Mouse (Mus musculus) testis, adult 2 months (tissue): ENCODE results near the gene Farp1. TPM values are rescaled to one million over a fixed set of nuclear protein-coding genes. Genes with fewer than 3 reads are reported as not detected.

Experiments
- H3K27ac ChIP-seq: fragments of 200-500 bp; 2 replicates; pipeline ENCODE4 v1.5.1; 2012; ENCODE audit warnings: low read depth, low read length; ENCODE audit not compliant: control insufficient read depth, insufficient read depth
- H3K27me3 ChIP-seq: fragments of 200-500 bp; 2 replicates; pipeline ENCODE4 v1.6.1; 2012; ENCODE audit warnings: mild to moderate bottlenecking, low read length, moderate library complexity; ENCODE audit not compliant: control insufficient read depth, insufficient read depth
- H3K36me3 ChIP-seq: fragments of 200-500 bp; 2 replicates; pipeline ENCODE4 v1.6.1; 2012; ENCODE audit warnings: mild to moderate bottlenecking, low read length; ENCODE audit not compliant: control insufficient read depth, insufficient read depth
- H3K4me1 ChIP-seq: fragments of 200-500 bp; 2 replicates; pipeline ENCODE4 v1.6.1; 2012; ENCODE audit warnings: low read length; ENCODE audit not compliant: control insufficient read depth, insufficient read depth
- H3K4me3 ChIP-seq: fragments of 200-500 bp; 2 replicates; pipeline ENCODE4 v1.5.1; 2012; ENCODE audit warnings: low read depth, mild to moderate bottlenecking, low read length, moderate library complexity, mixed read lengths; ENCODE audit not compliant: control insufficient read depth
- CTCF ChIP-seq: fragments of 200-500 bp; IDR thresholded peaks from 2 replicates; pipeline ENCODE4 v1.5.1; 2012; ENCODE audit warnings: low read depth, mild to moderate bottlenecking, inconsistent platforms, low read length, moderate library complexity; ENCODE audit not compliant: control insufficient read depth, insufficient read depth, insufficient replicate concordance
- POLR2A ChIP-seq: fragments of 200-500 bp; IDR thresholded peaks from 2 replicates; pipeline ENCODE4 v1.6.1; 2012; ENCODE audit warnings: low read depth, mild to moderate bottlenecking, inconsistent platforms, low read length, moderate library complexity; ENCODE audit not compliant: control insufficient read depth
- polyA plus RNA-seq: library from polyadenylated mRNA; depleted of rRNA; stranded (reverse); fragments of >200 nt; gene quantifications from 2 replicates; pipeline ENCODE4 v1.2.3, GENCODE M21; 2012

The Farp1 gene
- polyA plus RNA-seq, 1 experiment: 1.4 TPM

- no peak overlapping the region for H3K27ac ChIP-seq
Observed at GRCm38 (mm10) chr14:121022403-121022802, 12.6 kb upstream of the Farp1 start.

DNA sequence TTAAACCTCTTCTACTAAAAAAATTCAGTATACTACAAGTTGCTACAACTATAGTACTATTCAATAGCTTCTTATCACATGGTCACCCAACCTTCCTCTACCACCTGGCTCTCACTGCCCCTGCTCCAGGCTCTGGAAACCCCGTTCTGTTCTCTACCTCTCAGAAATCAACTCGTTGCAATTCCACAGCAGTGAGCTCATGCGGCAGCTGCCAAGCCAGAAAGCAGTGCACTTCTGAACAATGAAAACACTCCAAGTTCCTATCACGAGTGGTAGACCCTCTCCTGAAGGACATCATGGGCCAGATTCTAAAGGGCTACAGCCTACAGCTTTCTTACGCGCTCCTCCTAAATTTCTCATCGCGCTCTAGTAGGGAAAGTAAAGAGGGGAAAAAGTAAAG, 9.6 kb upstream of the Farp1 start:
- Histone ChIP-seq H3K4me1 (no peaks in the 10 kb centered on the region), H3K27ac (no peak overlapping the region), H3K4me3 (no peak overlapping the region), H3K36me3 (no peaks in the 10 kb centered on the region), H3K27me3 (no peaks in the 10 kb centered on the region)
- no peak for TF ChIP-seq CTCF
- no peak for TF ChIP-seq POLR2A

More at GRCm38 (mm10) chr14:121022403-121022802, 12.6 kb upstream of the Farp1 start:
- H3K36me3 ChIP-seq: no peaks in the 10 kb centered on the region
- H3K27me3 ChIP-seq: no peaks in the 10 kb centered on the region
- no peaks in the 10 kb centered on the region for H3K4me1 ChIP-seq
- no peak for TF ChIP-seq POLR2A
- no peak for TF ChIP-seq CTCF
- no peak overlapping the region for H3K4me3 ChIP-seq

- Histone ChIP-seq H3K4me3 (no peak overlapping the region), H3K27me3 (peaks cover 2% of the 10 kb centered on the region), H3K4me1 (peaks cover 9% of the 10 kb centered on the region), H3K36me3 (no peaks in the 10 kb centered on the region), H3K27ac (no peak overlapping the region)
- no peak for TF ChIP-seq POLR2A
- no peak for TF ChIP-seq CTCF
Observed at GRCm38 (mm10) chr14:121031396-121031795, 3.6 kb upstream of the Farp1 start.

GRCm38 (mm10) chr14:121034525-121034924, 475 bp upstream of the Farp1 start:
- peaks cover 6% of the 10 kb centered on the region for H3K27me3 ChIP-seq
- no peak overlapping the region for H3K4me3 ChIP-seq
- no peaks in the 10 kb centered on the region for H3K36me3 ChIP-seq
- H3K4me1 ChIP-seq: peaks cover 13% of the 10 kb centered on the region
- no peak for TF ChIP-seq POLR2A
- no peak for TF ChIP-seq CTCF
- H3K27ac ChIP-seq: no peak overlapping the region

DNA sequence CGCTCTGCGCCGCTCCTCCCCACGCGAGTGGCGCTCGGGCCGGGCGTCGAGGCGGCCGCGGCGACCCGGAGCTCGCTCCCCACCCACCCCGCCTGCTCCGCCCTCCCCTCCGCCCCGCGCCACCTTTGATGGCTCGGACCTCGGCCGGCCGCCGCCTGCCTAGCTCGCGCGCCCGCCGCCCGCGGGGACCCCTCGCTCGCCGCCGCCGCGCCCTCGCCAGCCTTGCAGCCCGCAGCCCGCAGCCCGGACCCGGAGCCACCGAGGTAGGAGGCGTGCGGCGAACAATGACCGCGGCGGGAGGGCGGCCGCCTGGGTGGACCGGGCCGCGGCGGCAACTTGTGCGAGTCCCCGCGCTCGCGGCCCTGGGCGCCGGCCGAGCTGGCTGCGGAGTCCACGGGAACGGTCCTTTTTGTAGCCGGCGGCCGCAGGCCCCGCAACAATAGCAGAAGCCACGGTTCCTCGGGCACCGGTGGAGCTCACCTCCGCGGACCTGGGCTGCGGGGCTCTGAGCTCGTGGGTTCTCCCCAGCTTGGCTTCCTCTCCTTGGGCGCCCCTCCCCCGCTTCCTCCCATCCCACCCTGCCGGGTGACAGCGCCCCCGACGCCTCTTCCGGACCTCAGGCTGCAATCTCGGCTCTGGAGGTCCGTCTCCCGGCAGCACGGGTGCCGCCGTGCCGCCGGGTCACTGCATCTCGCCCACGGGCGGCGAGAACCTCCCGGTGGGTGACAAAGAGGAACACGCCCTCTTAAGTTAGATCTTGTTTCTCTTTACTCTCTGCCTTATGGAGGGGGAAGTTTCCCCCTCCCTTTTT, 868 bp downstream of the Farp1 start:
- peak overlapping the region; percentile 79 for H3K4me3 ChIP-seq
- TF ChIP-seq POLR2A (no peak), CTCF (no peak)
- peaks cover 13% of the 10 kb centered on the region for H3K4me1 ChIP-seq
- no peaks in the 10 kb centered on the region for H3K36me3 ChIP-seq
- no peak overlapping the region for H3K27ac ChIP-seq
- peaks cover 6% of the 10 kb centered on the region for H3K27me3 ChIP-seq

- Histone ChIP-seq H3K27ac (no peak overlapping the region), H3K36me3 (no peaks in the 10 kb centered on the region), H3K4me1 (peaks cover 13% of the 10 kb centered on the region), H3K27me3 (peaks cover 6% of the 10 kb centered on the region), H3K4me3 (peak overlapping the region; percentile 18)
- no peak for TF ChIP-seq POLR2A
- no peak for TF ChIP-seq CTCF
Observed at GRCm38 (mm10) chr14:121036612-121037221, 1.7 kb downstream of the Farp1 start.

DNA sequence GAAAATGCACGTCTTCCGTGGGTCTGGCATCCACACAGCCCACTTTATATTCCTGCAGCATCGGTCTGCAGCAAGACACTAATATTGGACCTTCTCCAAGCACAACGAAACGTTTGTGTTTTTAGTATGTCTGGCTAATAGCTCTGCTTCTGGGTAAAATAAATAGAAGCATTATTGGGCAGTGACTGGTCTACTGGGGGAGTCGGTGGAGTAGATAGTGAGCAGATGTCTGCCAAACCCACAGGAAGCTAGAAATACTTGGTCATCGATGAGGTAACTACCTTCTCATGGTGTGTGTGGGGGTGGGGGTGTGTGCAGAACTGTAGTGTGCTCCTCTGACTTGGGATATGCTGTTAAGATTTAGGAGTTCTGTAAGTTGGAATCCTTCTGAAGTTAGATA, 2.3 kb downstream of the Farp1 start:
- no peaks in the 10 kb centered on the region for H3K36me3 ChIP-seq
- no peak overlapping the region for H3K27ac ChIP-seq
- TF ChIP-seq CTCF (no peak), POLR2A (no peak)
- H3K27me3 ChIP-seq: peaks cover 6% of the 10 kb centered on the region
- H3K4me3 ChIP-seq: no peak overlapping the region
- H3K4me1 ChIP-seq: peaks cover 13% of the 10 kb centered on the region

DNA sequence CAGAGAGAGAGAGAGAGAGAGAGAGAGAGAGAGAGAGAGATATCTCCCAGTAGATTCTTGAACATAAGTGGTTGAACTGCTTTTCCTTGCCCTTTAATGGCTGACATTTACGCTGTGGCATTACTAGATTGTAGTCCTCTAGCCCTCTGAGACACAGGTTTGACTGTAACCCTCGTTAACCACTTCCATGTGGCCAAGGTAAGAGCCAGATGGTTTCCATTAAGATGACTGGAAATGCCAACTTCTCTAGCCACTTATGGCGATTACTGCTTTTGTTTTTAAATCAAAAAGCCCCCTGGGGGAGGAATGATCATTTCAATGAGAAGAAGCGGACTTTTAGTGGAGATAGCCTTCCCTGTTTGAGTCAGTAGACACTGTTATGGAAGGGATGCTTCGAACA, 3.7 kb downstream of the Farp1 start:
- no peaks in the 10 kb centered on the region for H3K36me3 ChIP-seq
- no peak overlapping the region for H3K4me3 ChIP-seq
- peaks cover 6% of the 10 kb centered on the region for H3K27me3 ChIP-seq
- TF ChIP-seq POLR2A (no peak), CTCF (no peak)
- H3K4me1 ChIP-seq: peaks cover 13% of the 10 kb centered on the region
- no peak overlapping the region for H3K27ac ChIP-seq
